Mouse (Mus musculus): ENCODE measurements around the gene Ttll8.

The Ttll8 gene

DNA sequence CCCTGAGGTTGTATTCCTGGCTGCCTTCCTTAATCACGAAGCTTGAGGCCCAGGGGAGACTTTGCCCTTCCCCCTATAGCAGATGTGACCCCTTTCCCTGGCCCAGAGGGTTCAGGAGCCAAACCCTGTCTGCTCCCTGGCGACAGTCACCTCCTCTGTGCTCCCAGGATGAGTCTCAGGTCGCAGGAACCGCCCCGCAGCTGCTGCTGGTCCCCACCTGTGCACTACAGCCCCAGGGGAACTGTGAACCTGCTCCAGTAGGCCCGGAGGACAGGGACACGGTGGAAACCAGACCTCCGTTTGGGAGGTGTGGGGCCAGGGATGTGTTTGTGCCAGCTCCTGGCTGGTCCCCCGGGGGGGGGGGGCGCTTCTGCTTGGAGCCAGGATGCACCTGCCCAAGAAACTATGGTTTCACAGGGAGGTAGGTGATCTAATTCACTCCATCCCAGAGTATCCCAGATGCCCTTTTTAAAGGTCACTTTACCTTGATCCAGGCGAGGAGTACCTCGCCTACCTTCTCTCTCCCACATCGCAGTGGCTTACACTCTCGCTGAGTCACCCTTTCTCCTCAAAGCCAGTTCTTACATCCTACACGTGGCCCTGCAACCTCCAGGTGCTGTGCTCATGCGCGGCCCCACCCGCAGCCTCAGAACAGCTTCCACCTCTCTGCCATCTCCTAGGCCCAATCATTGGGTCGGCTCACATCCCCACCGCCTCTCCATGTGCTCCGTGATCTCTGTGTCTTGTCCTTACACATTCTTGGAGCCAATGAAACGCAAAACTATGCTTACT is 72.8 kb downstream of the Ttll8 start:
- DNase-seq (ENCODE audit: low read depth) = no peak

DNA sequence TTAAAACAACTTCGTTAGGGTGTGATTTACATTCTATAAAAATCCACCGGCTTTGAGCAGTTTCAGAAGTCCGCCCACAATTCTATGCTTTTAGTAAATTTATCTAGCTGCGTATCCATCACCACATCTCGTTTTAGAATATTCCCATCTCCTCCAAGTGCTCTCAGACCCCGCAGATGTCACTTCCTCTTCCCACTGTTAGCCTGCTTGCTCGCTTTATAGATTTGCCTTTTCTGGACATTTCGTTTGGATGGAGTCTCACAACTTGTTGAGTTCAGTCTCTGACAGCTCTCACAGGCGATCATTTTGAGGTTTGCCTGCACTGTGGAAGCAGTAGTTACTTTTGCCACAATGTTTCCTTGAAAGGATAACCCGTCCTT is 77.2 kb downstream of the Ttll8 start:
- DNase-seq (ENCODE audit: low read depth) = no peak

DNA sequence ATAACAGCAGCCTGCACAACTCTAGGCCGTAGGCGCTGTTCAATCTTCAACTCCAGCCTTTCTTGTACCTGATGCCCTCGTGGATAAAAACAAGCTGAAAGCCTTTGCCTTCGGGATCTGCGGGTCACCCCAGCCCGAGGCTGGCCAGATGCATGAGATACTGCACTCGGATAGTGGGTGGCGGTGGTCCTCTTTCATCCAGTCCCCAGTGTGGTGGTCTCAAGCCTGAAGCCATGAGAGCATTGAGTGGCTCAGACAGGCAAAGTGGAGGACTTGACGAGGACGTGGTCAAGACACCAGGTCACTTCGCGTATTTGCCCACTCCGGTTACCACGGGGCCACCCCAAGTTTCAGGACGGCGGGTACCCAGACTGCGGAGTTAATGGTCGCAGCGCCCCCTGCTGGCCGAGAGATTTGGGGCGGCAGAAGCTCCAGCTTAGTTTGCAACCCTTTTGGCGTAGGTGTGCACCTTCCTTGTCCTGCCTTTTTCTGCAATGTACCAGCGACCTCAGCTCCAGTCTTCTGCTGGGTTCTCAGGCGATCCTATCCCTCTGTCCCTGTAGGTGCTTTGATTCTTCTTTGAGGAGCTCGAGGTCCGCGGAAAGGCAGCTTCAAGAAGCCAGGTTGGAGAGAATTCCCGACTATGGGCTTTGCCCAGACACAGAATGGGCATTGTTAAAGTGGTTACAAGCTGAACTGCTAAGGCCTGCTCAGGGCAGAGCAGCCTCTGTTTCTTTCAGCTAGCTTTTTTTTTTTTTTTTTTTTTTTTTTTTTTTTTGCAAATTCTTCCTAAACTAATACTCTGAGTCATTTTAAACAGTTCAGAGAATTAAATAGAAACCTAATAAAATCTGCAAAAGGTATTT is 77.8 kb downstream of the Ttll8 start:
- no peak for DNase-seq (ENCODE audit: low read depth)

DNA sequence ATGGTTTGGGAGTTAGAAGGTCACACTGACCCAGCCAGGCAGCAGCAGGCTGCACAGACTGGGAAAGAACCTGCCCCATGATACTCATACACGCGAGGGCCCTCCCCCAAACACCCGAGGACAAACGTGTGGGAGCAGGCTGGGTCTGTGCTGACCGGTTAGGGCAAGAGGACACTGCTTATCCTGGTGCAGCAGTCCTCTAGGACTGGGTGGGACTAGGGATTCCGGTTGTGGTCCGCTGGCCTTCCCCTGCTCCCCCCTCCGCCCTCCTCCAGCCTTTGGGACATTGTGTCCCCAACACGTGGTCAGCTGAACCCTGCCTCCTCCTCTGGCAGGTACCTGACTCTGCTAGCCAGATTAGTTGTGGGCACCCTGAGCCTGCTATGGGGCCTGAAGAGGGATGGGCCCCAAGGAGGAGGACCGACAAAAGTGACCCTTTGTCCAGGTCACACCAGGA is 78.6 kb downstream of the Ttll8 start:
- no peak for DNase-seq (ENCODE audit: low read depth)

DNA sequence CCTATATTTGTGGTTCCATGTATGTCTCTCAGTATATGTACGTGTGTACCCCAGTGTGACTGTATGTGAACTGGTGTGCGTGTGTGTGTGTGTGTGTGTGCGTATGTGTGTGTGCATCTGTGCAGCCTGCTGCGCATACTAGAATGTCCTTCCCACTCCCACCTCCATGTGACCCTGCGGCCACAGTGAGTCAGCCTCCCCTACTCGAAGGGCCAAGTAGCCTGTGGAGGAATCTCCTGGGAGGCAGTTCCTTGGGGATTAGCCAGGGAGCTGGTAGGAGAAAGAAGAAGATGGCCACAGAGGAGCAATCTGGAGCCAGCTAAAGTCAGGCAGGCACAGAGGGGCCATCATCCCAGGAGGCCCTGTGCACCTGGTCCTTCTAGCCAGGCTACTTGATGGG is 79.7 kb downstream of the Ttll8 start:
- DNase-seq (ENCODE audit: low read depth) = no peak

DNA sequence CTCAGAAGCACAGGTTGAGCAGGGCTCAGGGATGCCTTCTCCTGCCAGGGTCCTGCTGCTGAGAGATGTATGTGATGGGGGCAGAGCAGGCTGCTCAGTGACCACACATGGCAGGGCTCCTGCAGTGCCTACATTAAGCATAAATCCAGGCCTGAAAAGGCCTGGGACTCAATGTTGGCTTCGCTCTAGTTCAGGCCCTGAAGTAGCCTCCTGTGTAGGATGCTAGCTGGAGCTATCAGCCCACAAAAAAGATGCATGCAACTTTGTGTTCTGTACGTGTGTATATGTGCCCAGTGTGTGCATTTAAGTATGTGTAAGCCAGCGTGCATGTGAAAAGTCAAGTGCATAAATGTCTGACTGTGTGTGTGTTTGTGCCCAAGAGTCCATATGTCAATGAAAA is 80.2 kb downstream of the Ttll8 start:
- DNase-seq (ENCODE audit: low read depth) = no peak

DNA sequence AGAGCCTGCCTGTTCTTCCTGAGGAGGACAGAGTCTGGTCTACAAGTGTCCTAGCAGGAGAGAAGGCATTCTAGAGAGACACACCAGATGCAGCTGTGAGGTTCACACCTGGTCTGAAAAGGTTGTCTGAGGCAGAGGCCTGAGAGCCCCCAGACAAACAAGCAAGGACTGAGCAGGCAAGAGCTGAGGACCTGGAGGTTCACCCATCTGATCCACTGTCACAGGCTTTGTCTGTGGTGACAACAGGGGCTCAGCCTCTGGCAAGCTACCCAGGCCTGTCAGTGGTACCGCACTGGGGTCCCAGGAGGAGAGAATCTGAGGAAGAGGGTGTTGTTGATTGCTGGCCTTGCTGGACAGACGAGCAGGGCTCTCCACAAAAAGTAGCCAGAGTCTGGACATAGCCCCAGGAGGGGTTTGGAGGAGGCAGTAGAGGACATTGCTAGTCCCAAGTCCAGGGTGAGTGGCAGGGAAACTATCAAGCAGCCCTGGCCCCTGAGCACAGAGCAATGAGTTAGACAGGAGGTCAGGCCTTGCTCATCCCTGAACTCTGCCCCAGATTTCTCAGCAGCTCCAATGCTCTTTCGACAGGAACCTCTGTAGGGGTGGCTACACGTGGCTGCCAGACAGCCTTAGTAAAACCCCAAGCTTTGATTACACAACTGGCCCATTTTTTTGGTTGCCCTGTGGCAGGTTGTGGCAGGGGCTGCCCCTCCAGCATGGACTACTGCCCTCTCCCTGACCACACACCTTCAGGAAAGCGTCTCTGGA is 83.6 kb downstream of the Ttll8 start:
- DNase-seq (ENCODE audit: low read depth) = no peak

DNA sequence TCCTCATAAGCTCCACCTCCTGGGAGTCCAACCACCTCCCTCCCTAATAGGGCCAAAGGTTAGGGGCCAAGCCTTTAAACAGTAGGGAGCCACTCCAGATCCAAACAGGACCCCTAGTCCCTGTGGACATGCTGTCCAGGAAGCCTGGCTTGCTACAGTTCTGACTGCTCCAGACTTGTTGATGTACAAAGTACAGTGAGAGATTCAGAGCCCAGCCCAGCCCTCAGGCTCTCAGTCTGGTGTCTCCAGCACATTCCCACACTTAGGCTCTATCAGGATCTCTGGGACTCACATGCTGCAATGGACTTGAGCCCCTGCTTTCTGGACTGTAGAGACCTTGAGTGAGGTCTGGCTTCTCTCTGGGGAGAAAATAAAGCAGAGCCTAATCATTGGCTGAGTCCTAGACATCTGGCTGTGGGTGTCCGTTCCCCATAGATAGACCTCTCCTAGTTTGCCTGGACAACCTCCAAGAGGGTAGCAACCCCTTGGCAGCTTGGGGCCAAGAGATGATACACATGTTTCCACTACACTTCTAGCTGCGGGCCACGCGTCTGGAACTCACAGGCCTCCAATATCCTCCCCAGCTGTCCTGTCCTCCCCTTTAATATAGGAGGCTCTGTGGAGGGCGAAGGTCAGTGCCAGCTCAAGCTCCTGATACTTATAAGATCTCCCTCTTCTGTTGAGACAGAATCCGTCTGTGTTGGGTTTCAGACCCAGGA is 86.0 kb downstream of the Ttll8 start:
- no peak for DNase-seq (ENCODE audit: low read depth)

DNA sequence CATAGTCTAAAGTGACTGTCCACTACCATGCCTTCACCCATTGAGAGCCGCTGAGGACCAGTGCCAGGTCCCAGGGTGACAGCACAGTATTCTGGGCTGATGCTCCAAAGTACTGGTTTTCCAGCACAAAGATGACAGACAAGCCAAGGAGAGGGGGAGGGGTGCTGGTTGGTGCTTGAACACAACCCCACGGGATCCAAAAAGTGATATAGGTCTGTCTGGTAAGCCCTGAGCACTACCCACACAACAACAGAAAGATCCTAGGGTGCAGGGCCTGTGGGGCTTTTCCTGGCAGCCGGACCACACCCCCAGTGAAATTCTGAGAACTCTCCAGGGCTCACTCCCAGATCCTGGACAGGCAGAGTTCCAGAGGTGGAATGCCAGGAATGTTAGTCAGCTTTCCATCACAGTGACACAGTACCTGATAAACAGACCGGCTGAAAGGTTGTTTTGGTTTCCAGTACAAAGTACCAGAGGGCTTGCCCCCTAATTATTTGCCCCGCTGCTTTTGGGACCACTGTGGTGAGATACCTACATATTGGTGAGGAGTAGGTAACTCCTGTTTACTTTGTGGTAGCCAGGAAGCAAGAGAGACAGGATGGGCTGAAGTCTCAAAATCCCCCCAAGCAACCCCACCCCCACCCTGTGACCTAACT is 86.7 kb downstream of the Ttll8 start:
- no peak for DNase-seq (ENCODE audit: low read depth)

DNA sequence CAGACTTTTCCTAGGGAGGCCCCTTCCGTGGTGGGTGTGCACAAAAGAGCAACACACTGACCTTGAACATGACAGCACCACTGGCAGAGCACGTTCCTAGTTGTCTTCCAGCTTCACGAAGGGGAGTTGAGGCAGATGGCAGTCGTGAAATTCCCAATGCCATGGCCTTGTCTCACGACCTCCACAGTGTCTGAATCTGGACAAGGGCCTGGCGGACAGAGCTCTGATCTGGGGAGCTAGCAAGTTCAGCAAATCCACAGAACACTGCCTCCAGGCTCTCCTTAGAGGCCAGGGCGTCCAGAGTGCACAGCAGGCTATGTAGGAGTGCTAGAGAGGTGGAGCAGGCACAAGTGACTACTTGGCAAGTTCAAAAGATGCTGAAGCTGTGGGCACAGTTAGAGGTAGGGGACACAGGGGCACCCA is 87.3 kb downstream of the Ttll8 start:
- no peak for DNase-seq (ENCODE audit: low read depth)

DNA sequence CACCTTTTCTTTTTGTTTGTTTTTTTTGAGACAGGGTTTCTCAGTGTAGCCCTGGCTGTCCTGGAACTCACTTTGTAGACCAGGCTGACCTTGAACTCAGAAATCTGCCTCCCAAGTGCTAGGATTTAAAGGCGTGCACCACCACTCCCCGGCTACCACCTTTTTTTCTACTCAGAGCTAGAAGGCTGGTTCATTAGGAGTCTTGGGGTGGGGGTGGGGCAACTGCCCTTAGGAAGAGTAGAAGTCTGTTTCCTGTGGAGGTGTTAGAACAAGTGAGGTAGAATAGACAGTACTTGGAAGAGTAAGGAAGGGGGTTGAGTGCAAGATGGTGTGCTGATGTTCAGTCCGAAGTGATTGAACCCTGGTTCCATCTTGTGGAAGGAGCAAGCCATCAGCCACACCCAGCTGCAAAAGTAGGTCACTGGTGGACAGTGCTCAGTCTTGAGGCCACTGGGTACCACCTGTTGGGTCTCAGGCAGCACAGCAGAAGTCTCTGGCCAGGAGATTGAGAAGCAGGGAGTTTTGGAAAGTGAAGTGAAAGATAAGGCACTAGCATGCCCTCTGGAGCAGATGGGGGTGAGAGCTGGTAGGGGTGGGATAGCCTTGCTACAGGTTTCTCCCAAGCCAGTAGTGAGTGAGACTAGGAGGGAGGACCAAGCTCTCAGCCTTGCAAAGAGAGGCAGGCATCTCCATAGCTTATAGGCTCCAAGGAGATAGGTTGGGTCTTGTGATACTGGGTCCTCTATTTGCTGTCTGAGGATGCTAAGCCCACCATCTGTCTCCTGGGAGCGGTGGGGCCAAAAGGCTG is 88.1 kb downstream of the Ttll8 start:
- DNase-seq (ENCODE audit: low read depth) = no peak

DNA sequence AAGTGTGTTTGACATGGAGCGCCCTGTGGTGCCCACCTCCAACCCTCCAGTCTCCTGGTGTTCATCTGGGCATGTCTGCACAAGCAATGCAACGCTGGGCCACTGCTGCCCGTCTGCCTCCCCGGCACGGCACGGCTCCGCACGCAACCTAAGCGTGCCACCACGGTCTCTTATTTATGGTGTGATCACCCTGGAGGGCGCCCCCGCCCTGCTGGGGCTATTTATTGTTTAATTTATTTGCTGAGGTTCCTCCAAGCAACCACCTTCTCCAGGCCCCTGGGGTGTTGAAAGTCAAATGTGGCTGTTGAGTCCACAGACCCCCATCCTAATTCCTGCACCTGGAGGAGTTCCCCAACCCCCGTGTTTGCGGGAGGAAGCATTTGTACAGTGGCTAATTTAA is 89.2 kb downstream of the Ttll8 start:
- DNase-seq (ENCODE audit: low read depth) = no peak

DNA sequence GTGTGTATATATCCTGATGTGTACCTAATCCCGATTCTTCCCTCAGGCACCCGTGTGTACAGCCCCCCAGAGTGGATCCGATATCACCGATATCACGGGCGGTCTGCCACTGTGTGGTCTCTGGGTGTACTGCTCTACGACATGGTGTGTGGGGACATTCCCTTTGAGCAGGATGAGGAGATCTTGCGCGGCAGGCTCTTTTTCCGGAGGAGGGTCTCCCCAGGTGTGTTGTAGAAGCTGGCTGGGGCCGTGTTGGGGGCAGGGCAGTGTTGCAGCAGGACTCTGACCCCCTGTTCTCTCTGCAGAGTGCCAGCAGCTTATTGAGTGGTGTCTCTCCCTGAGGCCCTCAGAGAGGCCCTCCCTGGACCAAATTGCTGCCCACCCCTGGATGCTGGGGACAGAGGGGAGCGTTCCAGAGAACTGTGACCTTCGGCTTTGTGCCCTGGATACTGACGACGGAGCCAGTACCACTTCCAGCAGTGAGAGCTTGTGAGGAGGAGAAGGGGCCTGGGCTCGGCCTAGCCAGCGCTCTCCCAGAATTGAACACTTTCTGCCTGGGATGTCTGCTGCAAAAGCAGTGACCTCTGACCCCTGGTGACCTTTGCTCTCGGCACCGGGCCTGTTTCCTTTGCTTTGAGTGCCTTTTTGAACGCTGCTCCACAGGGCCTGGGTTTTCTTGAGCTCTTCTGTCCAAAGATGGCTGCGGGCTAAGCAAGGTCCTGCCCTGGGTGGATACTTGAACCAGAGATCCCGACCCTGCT is 89.8 kb downstream of the Ttll8 start:
- DNase-seq (ENCODE audit: low read depth) = no peak

DNA sequence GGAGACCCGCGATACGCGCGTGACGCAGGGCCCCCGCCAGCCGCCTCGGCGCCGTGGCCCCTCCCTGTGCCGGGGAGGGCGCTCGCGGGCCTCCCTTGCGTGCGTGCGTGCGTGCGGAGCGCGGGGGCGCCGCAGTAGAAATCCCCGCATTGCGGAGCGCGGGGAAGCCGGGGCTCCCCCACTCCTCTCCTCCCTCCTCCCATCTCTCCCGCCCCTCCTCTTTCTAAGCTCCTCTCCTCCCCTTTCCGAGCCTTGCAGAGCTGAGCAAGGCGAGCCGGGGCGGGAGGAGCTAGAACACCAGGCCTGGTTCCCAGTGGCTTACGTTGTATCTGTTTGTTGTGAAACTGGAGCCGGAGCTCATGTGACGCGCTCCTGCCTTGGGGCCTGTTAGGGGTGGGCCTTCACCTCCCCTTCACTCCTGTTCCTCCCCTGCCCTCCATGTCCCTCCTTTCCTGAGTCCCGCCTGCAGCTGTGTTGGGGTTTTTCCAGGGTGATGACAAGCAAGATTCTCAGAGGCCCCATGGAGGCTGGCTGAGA is 90.5 kb downstream of the Ttll8 start:
- DNase-seq (ENCODE audit: low read depth) = peak; percentile 98

DNA sequence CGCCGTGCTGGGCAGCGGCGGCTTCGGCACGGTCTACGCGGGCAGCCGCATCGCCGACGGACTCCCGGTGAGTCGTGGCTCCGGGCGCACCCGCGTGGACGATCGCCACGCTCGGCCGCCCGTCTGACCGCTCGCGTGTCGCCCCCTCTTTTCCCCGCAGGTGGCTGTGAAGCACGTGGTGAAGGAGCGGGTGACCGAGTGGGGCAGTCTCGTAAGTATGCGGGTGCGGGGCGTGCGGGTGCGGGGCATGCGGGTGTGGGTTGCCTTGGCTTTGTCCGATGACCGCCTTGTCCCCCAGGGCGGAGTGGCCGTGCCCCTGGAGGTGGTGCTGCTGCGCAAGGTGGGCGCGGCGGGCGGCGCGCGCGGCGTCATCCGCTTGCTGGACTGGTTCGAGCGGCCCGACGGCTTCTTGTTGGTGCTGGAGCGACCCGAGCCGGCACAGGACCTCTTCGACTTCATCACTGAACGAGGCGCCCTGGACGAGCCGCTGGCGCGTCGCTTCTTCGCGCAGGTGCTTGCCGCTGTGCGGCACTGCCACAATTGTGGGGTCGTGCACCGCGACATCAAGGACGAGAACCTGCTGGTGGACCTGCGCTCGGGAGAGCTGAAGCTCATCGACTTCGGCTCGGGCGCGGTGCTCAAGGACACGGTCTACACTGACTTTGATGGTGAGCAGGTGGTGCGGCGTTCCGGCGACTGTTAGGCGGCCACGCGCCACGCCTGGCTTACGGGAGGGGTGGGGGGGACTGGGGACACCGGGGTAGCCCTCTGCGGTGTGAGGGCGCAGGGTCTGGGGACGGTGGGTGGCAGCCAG is 91.1 kb downstream of the Ttll8 start:
- DNase-seq (ENCODE audit: low read depth) = no peak

DNA sequence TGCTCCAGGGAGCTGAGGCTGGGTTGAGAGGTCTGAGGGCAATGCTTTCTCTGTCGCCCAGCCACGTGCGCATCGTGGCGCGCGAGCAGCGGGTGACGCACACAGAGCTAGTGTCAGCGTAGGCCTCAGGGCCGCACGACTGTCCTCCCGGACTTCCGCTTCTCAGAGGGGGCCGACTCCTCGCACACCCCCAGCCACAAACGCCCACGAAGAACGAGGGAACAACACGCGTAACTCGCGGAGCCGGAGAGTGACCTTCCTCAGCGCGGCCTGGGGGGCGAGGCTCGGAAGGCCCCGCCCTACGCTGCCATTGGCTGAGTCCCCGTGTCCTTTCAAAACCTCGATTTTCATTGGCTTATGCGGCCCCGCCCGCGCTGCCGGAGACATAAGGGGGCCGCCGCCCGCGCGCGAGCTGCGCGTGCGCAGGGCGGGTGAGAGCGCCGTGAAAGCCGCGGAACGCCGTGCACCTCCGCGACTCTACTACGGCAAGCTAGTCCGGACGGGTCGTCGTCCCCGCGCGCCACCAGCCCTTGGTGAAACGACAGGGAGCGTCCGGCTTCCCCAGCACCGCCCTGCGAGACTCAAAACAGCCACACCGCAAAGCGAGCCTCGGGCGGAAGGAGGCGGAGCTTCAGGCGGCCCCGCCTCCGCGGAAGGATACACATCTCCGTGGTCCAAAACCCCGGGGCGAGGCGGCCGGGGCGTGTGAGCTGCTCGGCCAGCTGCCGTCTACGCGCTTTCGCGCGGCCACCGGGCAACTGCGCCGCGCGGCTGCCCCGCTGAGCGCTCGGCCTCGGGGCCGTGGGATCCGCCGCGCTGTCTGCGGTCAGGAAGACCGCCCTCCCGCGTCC is 92.2 kb downstream of the Ttll8 start, which contains the start of gene Pim3:
Gene Pim3 (plus strand): TSS at position 415 of the 851 bp plus-strand sequence.
- DNase-seq (ENCODE audit: low read depth) = peak; percentile 88

DNA sequence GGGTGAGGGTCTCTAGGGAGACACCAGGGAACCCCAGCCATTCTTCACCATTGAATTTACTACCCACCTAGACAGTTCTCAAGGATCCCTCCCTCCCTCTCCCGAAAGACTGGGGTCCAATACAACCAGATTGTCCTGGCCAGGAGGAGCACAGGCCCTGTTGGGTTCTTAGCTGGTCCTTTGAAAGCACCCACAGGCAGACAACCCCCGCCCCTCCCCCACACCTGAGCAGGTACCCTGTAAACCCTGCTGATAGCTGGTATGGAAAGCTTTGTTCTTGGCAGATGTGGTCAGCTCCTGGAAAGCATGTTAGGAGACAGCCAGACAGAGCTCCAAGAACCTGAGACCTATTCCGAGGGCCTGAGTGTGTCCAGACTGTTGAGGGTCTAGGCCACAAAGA is 93.4 kb downstream of the Ttll8 start:
- DNase-seq (ENCODE audit: low read depth) = no peak
